Mouse (Mus musculus) cerebellum, adult 2 months (tissue): ENCODE measurements around the gene Nudt4. TPM values are rescaled to one million over a fixed set of nuclear protein-coding genes. Genes with fewer than 3 reads are reported as not detected.
A peak's percentile ranks its signal among the peaks of the same experiment; 100 is the strongest.

Source experiments
- DNase-seq, 2 experiments: peaks; one replicate each; pipeline ENCODE4 v3.0.0; 2021
- H3K27ac ChIP-seq: fragments of 200-500 bp; 2 replicates; pipeline ENCODE4 v1.5.1; 2012; ENCODE audit warnings: low read length, control low read depth, inconsistent platforms; ENCODE audit not compliant: insufficient read depth
- H3K27me3 ChIP-seq: fragments of 200-500 bp; 2 replicates; pipeline ENCODE4 v1.6.1; 2012; ENCODE audit warnings: inconsistent platforms, mild to moderate bottlenecking, low read length, moderate library complexity; ENCODE audit not compliant: control insufficient read depth, insufficient read depth
- H3K4me1 ChIP-seq: fragments of 200-500 bp; 2 replicates; pipeline ENCODE4 v1.6.1; 2011; ENCODE audit warnings: low read length; ENCODE audit not compliant: control insufficient read depth, insufficient read depth
- H3K4me3 ChIP-seq: fragments of 200-500 bp; replicated peaks from 2 replicates; pipeline ENCODE3; 2011; ENCODE audit warnings: mild to moderate bottlenecking, low read depth, low read length, control low read depth; ENCODE audit not compliant: insufficient read depth
- CTCF ChIP-seq: fragments of 200-500 bp; IDR thresholded peaks from 2 replicates; pipeline ENCODE4 v1.5.1; 2011; ENCODE audit warnings: low read depth, mild to moderate bottlenecking, control low read depth, low read length, moderate library complexity, borderline replicate concordance; ENCODE audit not compliant: insufficient read depth
- POLR2A ChIP-seq: fragments of 200-500 bp; IDR thresholded peaks from 2 replicates; pipeline ENCODE4 v1.6.1; 2011; ENCODE audit warnings: low read length, control low read depth, borderline replicate concordance; ENCODE audit not compliant: insufficient read depth
- WGBS: fragments of 180-500 bp; shearing (Covaris S2); methylation state at CpG from one replicate; pipeline ENCODE4 v1.1.7; 2018; 5-methylcytosine and 5-hydroxymethylcytosine counted together
- polyA plus RNA-seq: library from polyadenylated mRNA; depleted of rRNA; stranded (reverse); fragments of >200 nt; gene quantifications from 2 replicates; pipeline ENCODE4 v1.2.3, GENCODE M21; 2012

Gene Nudt4
- polyA plus RNA-seq, 1 experiment = 102 TPM

DNA sequence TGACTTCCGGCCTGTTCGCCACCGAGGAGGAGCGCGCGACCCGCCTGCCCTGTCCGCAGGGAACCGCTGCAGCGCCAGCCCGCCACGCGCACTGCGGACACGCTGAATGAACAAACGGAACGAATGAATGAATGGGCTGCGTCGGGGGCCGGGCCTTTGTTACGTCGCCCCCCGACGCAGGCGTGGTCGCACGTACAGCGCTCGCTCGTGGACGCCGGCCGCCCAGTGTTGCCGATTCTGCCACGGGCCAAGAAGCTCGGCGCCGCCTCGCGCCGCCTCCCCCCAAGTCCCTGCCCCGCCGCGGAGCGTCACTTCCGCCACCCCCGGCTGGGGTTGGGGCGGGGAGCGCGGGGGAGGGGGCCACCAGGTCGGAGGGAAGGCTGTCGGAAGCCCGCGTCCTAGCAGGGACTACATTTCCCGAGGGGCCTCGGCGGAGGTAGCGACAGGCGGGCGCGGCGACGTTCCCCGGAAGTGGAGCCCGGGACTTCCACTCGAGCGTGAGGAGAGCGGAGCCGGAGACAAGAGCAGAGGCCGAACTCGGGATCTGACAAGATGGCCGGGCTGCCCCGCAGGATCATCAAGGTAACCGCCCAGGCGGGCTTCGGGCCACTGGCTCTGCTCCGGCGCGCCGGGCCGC lies 49.2 kb downstream of the Nudt4 start, which contains the start of gene Ube2n:
TSS of gene Ube2n (plus strand) at position 490 of the 637 bp plus-strand sequence.
- WGBS = under 1% methylated on average over 80 of the region's 81 CpGs
- Histone ChIP-seq H3K4me3 (peak within 1 kb of the TSS; percentile 60), H3K27me3 (no peaks in the 10 kb centered on the region), H3K4me1 (peaks cover 6% of the 10 kb centered on the region; the same call in 1 of the 2 replicates), H3K27ac (peak within 1 kb of the TSS; percentile 92)
- TF ChIP-seq CTCF (no peak), POLR2A (peak; percentile 78)
- peak; percentile 98 to 99 for DNase-seq

DNA sequence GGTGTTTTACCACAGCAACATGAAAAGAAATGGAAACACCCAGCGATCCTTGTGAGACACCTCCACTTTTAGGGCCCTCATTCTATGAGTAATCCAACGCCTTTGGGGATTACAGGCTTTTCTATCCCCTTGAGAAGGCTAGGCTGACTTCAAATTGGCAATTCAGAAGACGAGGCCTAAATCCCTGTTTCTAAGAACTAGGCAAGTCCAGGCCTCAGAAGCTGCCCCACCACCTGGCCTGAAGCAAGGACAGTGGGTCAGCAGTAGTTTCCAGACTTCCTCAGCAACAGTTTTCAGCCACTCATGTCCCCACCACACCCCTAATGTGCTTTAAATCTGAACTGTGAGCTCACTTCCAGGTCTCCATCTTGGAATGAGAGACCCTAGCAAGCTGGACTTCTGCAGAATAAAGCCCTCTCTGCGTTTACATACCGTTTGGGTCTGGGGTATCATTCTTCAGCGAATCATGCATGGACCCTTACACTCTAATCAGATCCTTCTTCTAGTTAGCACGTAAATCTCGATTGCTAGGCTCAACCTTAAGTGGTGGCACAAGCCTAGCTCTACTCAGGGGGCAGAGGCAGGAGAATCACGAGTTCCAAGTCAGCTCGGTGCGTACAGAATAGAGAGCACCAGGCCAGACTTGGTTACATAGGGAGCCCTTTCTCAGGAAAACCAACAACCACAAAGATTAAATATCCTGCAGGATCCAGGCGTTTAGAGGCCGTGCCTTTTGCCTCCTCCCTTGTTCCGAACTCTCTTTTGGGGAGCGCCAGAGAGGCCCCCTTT lies 50.0 kb downstream of the Nudt4 start:
- H3K27ac ChIP-seq = peak overlapping the region; percentile 32; the same call in 1 of the 2 replicates
- H3K4me1 ChIP-seq = peaks cover 3% of the 10 kb centered on the region; the same call in 1 of the 2 replicates
- 32% methylated on average over 15 of the region's 15 CpGs for WGBS
- H3K27me3 ChIP-seq = no peaks in the 10 kb centered on the region
- peak overlapping the region; percentile 60 for H3K4me3 ChIP-seq
- TF ChIP-seq POLR2A = no peak
- TF ChIP-seq CTCF = no peak
- no peak for DNase-seq

DNA sequence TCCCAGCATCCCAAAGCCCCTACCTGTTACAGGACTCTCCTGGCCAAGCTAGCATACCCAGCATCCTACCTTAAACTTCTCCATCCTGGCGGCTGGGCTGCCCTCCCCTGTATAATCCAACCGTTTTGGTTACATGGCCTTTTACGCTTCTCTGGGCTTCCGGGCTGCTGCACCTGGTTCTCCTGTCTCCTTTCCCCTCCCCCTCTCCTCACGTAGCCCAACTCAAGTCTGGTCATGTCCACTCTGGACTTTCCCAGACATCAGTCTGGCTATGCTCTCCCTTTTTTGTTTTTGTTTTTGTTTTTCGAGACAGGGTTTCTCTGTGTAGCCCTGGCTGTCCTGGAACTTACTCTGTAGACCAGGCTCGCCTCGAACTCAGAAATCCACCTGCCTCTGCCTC lies 51.3 kb downstream of the Nudt4 start:
- Histone ChIP-seq H3K4me3 (no peak overlapping the region), H3K4me1 (peaks cover under 1% of the 10 kb centered on the region; the same call in 1 of the 2 replicates), H3K27me3 (no peaks in the 10 kb centered on the region), H3K27ac (no peak overlapping the region)
- no peak for TF ChIP-seq POLR2A
- no peak for TF ChIP-seq CTCF
- DNase-seq = no peak
- WGBS = 87% methylated on average over 8 of the region's 8 CpGs

DNA sequence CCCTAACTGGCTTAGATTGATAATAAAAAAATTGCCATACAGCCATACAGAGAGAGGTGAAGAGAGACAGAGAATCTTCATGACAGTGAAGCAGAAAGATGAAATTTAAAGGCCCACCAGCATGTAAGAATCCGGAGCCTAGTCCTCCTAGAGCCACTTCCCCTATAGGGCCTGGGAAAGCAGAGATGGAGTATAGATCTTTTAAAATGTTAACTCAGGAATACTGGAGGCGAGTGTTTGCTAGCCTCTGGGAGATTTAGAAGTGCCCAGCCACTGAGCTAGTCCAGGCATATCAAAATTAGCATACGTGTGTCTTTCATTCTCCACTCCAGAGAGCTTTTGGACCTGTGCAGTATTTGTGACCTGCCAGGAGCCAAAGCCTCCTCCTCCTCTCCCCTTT lies 54.7 kb downstream of the Nudt4 start:
- Histone ChIP-seq H3K4me3 (no peak overlapping the region), H3K4me1 (no peaks in the 10 kb centered on the region), H3K27me3 (no peaks in the 10 kb centered on the region), H3K27ac (no peak overlapping the region)
- 76% methylated on average over 3 of the region's 3 CpGs for WGBS
- TF ChIP-seq CTCF (no peak), POLR2A (no peak)
- no peak for DNase-seq

DNA sequence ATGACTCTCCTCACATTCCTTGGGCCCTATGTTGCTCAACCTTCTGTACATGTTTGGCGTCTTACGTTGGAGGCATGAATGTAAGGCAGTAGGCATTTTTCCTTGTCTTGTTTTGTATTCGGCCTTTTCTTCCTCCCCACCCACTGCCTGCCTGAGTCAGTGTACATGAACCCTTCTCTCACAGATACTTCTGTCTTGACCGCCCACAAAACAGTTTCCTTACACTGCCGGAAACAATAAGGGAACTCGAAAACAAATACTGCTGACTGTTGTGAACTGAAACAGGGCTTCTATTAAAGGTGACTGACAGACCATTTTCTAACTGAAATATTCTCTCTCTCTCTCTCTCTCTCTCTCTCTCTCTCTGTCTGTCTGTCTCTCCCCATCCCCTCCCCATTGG lies 55.2 kb downstream of the Nudt4 start:
- Histone ChIP-seq H3K27ac (no peak overlapping the region), H3K4me1 (no peaks in the 10 kb centered on the region), H3K27me3 (no peaks in the 10 kb centered on the region), H3K4me3 (no peak overlapping the region)
- no peak for DNase-seq
- TF ChIP-seq POLR2A (no peak), CTCF (no peak)
- WGBS = 81% methylated on average over 6 of the region's 6 CpGs

DNA sequence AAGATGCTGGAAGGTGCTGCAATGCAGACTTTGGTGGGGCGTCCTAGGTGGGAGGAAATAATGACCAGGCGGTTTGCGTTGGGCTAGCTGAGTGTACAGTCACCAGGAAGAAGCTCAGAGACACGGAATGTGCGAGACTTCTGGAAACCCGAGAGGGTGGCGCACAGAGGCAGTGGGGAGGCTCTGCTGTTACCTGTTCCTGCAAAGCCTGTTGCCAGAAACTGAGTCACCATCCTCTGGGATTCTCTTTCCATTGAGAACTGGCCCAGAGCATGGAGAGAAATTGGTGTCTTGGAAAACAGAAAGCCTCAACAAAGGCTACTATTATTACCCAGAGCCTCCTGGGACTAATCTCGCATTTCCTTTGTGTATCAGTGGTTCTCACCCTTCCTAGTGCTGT lies 55.8 kb downstream of the Nudt4 start:
- DNase-seq = no peak
- no peaks in the 10 kb centered on the region for H3K4me1 ChIP-seq
- no peaks in the 10 kb centered on the region for H3K27me3 ChIP-seq
- H3K27ac ChIP-seq = no peak overlapping the region
- no peak overlapping the region for H3K4me3 ChIP-seq
- TF ChIP-seq POLR2A = no peak
- TF ChIP-seq CTCF = no peak
- WGBS = 88% methylated on average over 8 of the region's 8 CpGs

DNA sequence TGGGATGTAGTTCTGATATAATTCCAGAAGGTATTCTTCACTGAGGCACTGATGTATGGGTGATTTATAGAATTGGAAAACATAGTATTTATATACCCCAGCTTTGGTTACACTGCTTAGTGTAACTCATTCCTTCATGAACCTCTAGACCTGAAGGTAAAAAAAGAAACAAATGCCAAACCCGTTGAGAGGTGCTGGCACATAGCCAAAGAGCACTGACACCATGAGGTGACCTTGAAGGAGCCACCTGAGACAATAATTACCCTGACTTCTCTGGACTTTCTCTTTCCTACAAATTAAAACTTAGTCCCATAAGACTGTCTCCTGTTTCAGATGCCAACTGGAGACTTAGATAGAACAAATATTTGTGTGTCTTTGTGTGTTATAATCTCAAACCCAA lies 59.6 kb downstream of the Nudt4 start:
- 0% methylated on average over 1 of the region's 1 CpGs for WGBS
- Histone ChIP-seq H3K27me3 (no peaks in the 10 kb centered on the region), H3K27ac (no peak overlapping the region), H3K4me3 (no peak overlapping the region), H3K4me1 (no peaks in the 10 kb centered on the region; the same call in 1 of the 2 replicates)
- no peak for DNase-seq
- no peak for TF ChIP-seq CTCF
- no peak for TF ChIP-seq POLR2A
